Mouse (Mus musculus) adrenal gland, postnatal 4 days (tissue): ENCODE results near the gene Il1b. TPM values are rescaled to one million over a fixed set of nuclear protein-coding genes. Genes with fewer than 3 reads are reported as not detected.
A peak's percentile ranks its signal among the peaks of the same experiment; 100 is the strongest.

Experiments
- DNase-seq, 2 experiments: peaks; one replicate each; pipeline ENCODE4 v3.0.0; 2021 to 2022; ENCODE audit warnings: low spot score in 2 of 2, mixed read lengths in 2 of 2
- long read RNA-seq, 2 experiments: library from polyadenylated mRNA; stranded (forward); transcript quantifications; one replicate each; pipeline ENCODE4 v2.0.0; 2021
- total RNA-seq, 2 experiments: library from RNA; stranded (reverse); gene quantifications; 2 replicates each; pipeline ENCODE4 v1.2.3; 2021

Il1b gene
- under 1 TPM; 0.23 to 0.67 TPM for total RNA-seq
- long read RNA-seq, experiment 1: 0 reads
- long read RNA-seq, experiment 2: 0 reads

DNA sequence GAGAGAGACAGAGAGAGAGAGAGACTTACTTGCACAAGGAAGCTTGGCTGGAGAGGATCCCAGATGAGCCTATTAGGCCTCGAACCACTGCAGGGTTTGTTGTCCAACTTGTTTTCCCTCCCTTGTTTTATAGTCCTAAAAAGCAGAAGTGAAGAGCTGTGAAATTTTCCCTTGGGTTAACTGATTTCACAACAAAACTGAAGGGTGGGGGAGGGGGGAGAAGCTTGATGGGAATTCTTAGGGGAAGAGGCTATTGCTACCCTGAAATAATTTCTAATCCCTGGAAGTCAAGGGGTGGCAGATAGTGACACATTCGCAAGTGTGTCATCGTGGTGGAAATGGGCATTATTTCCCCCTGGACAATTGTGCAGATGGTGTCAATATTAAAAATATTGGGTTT lies at the start of gene Il1b:
TSS of gene Il1b (minus strand) at position 101 of the 400 bp plus-strand sequence.
- DNase-seq: no peak

DNA sequence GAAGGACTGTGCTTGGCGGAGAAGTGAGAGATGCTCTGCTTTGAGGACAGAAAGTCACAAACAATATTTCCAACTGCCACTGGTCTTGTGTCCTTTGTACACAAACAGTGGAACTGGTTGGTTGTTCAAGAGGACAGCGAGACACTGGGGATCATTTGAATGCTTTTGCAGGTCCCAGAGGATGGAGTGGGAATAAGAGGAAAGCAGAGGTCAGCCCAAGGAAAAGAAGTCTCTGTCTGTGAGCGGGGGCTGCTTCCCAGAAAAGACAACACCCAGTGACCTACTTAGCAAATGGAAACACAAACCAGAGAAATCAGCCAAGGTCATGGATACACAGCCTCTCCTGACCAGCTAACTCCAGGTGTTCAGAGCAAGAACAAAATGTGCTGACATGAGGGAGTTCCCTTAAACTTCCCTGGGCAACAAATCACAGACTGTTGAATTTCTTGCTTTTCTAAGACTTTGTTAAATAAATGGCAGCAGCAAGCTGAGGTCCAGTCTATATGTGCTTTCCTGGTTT lies 48.5 kb upstream of the Il1b start:
- no peak for DNase-seq

DNA sequence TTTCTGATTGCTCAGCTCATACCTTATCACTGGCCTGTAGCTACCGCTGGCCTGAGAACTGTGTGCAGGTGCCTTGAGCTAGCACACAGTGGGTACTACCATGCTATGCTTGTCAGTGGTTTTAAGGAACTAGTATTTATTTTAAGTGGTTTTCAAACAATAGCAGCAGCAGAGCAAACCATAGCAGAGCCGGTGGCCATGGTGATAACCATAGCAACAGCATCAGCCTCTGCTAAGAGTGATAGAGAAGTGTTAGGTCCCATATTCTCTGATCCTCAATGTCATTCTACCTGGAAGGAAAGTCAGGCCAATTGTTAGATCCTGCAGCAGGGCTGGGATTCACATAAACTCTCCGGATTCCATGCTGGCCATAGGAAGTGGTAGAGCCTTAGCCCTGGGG lies 43.7 kb upstream of the Il1b start:
- DNase-seq: no peak

DNA sequence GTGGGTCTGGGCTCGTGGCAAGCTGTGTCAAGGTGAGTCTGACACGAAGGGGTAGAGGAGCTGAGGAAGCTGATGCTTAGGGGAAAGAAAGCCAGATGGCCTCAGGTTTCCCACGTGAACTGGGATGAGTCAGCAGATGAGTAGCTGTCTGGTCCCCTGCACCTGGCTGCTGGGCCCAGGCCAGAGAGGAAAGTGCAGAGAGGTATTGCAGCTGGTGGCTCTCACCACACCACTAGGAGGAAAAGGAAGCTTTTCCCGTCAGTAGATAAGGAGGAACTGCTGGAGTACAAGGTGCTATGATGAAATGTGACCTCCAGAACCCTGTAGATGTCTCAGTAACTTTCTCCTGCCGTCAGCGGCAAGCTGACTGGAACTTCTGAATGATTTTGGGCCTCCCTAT lies 42.5 kb upstream of the Il1b start:
- DNase-seq: no peak

DNA sequence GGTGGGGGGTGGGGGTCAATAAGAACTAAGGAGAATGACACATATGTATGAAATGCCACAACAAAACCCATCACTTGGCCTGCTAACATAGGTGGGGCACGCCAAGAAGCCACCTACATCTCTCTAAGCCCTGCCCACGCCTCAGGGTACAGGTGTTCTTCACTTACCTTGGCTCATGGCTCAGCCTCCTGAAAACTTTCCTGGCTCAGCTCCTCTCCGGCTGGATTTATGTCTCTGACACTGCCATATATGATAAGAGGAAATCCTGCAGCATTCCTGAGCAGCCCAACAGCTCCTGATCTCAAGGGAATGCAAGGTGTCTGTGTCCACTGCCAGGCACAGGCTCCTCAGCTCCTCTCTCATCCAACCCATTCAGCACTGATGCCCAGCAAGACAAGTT lies 40.7 kb upstream of the Il1b start:
- DNase-seq: no peak

DNA sequence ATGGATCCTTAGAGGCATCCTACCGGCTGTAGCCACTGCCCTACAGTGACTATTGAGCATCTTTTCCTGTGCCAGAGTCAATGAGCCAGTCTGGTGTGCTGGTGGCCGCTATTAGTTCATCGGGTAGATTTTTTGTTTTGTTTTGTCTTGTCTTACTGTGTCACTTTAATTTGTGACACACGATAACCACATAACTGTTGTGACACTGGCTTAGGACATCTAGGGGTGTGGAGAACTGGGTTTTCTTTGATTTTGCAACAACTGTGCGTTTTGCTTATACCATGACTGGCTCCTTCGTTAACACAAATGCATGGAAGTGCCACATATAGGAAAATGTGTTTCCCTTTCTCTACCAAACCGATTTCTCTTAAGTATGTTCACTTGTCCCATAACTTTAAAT lies 39.4 kb upstream of the Il1b start:
- no peak for DNase-seq

DNA sequence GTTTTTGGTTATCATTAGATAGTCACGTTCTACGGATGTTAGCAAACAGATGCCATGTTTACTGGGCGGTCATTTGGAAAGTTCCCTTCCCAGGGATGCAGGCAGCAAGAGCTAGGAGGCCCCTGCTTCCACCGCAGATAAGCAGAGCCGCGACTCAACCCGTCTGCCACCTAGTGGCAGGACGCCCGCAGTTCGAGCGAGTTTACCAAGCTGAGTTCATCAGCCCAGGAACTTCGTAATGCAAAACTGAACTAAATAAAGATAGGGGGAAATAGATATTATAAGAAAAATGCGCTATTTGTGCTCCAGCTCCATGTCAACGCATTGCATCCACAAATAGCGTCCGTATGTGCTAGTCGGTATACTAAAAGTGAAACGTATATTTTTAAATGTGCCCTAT lies 37.5 kb upstream of the Il1b start:
- DNase-seq: peak; percentile 56 to 57

DNA sequence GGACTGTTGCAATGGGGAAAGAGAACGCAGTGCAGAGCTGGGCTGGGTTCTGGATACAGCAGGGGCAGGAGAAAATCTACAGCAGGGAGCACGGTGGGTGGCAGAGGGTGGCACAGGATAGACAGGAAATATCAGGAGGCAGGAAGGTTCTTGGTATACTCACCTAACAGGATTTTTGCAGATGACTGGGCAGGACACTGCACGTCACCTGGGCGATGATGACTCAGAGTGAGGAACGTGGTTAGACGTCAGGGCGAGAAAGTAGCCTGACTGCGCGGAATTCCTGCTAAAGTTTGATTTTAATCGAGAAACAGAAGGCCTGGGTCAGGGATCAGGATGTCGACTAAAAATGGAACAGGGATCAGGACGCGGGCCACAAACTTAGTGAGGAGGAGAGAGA lies 36.7 kb upstream of the Il1b start:
- no peak for DNase-seq

DNA sequence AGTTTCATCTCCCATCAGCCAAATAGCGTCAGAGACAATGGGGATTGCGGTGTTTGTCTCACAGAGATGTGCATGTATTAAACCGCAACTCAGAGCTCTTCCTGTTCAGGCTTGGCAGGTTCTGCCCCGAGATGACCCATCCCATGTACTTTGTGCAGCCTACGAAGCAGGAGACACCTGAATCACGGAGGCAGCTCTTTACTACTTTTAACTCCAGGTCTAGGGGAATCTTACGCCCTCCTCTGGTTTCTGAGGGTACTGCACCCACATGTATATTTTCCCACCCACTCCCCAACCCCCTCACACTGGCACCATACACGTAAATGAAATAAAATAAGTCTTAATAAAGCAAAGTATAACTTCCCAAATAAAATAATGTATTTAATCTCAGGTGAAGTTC lies 35.6 kb upstream of the Il1b start:
- no peak for DNase-seq

DNA sequence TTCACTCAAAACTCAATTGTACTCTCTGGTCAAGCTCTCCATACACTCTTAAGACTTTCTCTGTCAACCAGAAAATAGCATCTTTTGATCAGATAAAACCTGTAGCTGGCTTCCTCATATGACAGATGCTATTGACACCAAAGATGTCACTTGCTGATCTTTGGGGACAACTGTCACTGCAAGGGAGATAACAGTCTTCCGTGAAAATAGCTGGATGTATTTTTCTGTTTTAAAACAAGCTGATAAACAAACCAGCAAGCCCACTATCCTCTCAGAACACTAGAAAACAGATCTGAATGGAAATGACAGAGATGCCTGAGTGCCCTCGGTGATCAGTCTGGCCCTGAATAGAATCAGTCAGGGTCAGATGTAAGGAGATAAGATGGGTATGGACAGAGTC lies 32.8 kb upstream of the Il1b start:
- no peak for DNase-seq

DNA sequence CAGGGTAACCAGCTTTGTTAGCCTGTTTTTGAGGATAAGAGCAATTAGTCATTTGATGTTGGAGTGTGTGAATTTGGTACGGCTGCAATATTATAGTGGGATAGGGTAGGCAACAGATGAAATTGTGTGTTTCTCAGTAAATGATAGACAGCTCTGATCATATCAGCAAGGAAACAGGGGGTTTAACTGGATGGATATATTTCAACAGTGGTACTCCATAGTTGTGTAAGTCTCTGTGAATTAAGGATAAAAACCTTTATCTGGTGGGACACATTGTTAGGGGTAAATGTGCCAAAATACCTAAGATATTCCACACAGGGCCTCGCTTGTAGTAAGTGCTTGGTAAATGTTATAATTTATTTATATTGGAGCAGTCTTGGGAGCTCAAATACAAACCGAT lies 31.4 kb upstream of the Il1b start:
- no peak for DNase-seq

DNA sequence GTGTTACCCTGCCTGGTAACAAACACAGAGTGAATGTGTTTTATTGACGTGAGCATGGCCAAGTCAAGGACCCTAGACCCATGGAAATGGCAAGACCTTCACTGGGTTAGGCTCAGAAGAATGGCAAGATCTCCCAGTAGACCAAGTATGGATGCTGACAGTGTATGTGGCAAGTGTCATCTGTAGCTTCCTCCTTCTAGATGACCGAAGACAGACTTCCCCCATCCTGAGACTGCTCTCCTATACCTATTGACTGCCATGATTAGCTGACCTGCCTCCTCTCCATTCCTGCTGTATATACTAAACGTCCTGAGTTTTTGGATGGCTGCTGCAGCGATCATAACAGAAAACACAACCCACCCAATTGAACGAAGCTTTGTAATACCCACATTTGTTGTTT lies 30.9 kb upstream of the Il1b start:
- no peak for DNase-seq

DNA sequence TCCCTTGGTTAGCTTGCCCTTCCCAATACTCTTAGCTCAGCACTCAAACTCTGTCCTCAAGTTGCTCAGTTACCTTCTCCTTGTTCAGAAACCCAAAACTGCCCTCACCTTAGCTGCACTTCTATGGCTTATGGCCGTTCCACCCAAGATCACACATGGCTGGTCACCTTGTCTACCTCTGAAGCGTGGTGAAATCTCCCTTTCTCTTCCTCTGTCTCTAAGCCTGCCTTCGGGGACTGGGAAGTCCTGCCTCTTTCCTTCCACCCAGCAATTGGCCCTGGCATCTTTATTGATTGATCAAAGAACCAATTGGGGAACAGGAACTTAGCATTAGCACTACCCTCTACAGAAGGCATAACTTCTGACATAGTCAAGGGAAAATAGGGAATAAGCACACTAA lies 27.2 kb upstream of the Il1b start:
- DNase-seq: no peak

DNA sequence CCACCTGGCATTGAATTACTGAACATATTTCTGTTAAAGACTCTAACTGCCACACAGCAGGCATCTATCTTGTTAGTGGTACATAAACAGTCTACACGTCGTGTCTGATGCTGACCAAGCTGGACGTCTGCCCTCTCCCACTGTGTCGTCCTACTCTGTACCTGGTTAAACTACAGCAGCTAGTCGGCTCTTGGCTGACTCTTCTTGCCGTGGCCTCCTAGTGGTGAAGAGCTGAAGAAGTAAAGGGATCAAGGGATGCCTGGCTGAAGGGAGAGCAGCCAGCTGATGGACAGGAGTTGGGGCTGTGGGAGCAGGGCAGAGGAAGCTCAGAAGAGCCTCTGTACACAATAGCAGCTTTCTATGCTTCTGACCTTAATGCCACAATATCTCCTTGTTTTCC lies 22.6 kb upstream of the Il1b start:
- DNase-seq: no peak

DNA sequence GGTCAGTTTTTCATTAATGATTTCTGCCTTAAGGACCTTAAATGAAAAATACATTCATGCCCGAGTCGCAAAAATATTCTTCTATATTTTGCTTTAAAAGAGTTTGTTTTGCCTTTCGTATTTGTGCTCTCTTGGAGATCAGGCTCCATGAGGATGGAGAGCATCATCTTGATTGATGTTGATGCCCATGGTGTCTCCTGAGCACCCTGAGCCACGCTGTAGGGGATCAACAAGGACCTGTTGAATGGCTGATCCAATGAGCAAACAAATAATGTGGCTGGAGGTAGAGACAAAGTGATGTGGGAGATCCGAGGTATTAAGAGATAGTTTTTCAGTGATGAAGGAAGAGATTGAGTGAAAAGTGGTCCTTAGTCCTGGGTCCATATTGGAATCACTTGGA lies 19.2 kb upstream of the Il1b start:
- no peak for DNase-seq

DNA sequence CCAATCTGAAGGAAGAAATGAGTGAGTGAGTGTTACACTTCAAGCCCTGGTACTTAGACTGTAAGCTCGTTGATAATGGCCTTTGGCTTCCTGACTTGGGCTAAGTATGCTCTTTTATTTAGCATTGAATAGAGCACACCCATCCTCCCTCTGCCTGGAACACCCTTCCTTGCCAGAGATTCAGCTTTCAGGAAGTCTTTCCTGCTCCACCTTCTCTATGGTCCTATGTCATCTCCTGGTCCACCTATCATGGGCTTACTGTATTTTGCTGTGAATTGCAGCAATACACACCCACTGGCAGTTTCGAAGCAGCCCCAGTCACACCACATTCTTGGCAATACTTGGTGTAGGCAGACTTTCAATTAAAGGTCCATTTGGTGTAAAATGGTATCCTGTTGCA lies 18.4 kb upstream of the Il1b start:
- DNase-seq: no peak

DNA sequence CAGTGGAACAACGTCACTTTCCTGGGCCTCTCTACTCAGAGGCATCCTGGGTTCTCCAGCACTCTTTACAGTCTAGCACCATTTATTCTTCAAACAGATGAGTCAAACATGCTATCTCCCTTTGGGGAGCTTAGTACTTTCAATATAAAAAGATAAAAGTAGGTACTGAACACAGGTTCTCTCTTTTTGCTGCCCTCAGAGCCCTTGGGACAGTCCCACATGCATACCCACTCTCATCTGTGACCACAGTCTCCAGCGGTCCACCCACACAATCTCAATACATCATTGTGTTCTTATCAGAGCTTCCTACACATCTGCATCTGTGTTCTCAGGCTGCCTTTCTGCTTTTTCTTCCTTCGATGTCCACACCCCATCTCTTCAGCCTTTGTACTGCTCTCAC lies 14.4 kb upstream of the Il1b start:
- no peak for DNase-seq

DNA sequence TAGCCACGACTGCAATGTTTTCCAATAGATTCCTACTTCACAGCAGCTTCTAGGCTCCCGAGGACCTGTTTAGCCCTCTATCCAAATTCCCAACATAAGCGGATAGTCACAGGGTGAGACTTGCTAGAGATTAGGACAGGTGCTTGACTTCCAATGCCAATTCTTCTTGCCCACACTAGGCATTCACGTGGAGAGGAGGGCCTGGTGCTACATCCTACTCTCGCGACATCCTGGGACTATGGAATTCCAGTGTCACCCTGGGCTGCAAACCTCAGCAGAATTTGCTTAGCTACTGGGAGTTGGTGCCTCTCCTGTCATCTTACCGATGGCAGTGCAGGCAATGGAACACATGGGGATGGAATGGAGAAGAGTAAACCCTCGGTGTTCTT lies 13.3 kb upstream of the Il1b start:
- DNase-seq: no peak

DNA sequence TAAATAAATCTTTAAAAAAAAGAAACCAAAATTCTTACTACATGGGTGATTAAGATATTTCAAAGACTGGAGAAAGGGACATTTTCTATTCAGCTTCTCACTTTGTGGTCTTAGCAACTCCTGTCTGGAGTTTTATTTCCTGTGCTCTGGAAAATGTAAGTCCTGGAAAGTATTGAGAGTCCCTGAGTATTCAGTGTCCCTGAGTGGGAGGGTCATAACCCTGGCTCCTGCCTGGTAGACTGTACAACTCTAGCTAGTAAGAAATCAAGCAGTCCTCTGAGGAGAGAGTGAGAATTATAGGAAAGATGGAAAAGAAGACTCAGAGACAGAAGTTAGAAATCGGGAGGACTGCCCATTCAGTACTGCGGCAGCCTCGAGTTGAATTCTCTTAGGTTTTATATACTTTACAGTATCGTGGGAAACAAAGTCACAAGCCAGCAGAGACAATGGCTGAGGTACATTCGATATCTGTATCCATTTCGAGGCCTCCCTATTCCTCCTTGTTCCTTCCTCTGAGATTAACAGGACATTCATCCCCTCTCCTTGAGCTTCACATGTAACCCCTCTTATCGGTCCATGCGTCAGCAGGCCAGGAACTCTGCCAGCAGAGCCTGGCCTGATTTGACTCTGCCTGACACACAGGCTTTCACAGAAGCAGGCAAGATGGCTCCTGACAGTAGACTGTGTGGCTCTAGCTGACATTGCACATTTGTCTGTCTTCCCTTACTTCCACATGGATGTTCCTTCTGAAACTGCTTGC lies 12.8 kb upstream of the Il1b start:
- DNase-seq: peak in 1 of 2 experiments; percentile 15

DNA sequence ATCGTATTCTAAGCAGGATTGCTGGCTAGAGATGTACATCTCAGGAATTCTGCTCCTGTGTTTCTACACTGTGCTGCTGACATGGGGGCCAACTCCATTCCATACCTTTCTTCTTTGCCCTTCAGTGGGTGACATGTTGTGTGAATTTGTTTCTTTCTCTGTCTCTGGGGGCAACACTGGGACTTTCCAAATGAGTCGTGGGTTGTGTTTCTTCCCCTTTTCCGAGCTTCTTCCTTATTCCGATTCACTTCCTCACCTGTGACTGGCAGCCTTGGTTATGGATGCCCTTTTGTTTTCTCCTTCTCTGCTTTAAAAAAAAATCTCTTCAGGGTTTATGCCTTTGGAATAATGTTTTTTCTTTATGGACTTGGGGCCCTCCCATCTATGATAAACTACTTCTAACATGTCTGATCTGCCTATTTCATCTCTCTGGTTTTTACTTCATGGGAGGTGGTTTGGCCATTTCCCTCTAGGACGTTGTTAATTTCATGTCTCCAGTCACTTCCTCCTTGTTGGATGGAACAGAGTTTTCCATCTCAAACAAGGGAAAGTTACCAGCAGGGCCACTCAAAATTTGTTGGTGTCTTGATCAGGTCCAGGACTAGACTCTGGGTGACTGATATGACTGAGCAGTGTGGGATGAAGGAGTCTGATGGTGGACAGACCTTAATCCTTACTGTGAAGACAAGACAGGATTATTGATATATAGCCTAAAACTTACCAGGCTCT lies 10.0 kb upstream of the Il1b start:
- DNase-seq: no peak

DNA sequence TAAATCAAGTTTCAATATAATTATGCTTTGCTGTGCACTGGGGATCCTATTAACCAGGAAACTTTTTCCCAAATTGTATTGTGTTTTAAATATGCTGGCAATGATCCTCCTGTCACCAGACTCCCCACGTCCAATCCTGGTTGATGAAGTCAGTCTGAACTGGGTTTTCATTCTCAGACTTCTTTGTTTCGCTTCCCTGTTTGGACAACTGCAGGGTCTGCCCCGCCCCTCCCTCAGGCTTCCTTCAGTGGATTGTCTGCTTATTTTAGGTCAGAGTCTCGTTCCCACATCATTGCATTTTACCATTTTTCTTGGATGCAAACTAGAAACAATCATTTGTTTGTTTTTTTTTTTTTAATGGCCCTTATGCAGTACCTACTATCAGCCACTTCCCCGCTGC lies 9.3 kb upstream of the Il1b start:
- DNase-seq: no peak

DNA sequence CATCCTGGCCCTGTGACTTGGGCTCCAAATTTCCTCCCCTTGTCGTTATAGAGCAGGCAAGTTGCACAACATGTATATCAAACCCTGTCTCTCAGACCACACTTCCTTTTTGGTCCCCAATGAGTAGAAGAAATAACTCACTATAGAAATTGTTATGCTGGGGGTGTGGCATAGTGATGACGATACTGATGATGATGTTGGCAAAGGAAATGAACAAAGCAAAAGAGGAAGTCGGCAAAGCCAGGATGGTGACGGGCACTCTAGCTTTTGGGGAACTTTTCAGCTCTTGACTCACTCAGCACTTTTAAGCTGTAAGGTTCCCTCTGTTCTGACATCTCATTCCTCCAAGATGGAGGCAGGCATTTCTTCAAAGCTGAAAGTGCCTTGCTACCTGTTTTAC lies 2.4 kb upstream of the Il1b start:
- no peak for DNase-seq

DNA sequence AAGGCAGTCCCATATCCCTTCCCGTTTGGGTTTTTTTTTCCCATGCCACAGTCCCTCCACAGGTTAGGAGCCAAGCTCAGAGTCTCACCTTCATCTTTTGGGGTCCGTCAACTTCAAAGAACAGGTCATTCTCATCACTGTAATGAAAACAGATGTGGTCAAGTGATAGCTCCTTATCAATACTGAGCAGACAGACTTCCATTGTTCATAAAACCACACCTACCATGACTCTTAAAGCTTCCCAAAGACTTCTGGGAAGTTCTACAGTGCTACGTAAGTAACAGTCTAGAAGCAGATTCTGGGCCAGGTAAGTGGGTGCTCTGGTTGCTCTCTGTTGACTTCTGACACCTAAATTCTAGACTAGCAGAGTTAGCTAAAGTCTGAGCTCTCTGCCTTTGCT lies 1.3 kb downstream of the Il1b start:
- no peak for DNase-seq
